Mouse (Mus musculus): ENCODE measurements around the gene Dpy30.
"Not testable (repeated sequence)": the region's sequence is repeated elsewhere in the genome, so short reads cannot be mapped to it uniquely, and the experiment has no call there.

The Dpy30 gene

GRCm38 (mm10) chr17:74323844-74324243 lies at the start of gene Dpy30:
TSS of gene Dpy30 (minus strand) at chr17:74323944.
- no peak for DNase-seq

GRCm38 (mm10) chr17:74363592-74363991 lies 39.8 kb upstream of the Dpy30 start:
- DNase-seq = no peak

- no peak for DNase-seq
Measured at GRCm38 (mm10) chr17:74341151-74341550, 17.4 kb upstream of the Dpy30 start.

- DNase-seq = peak; percentile 76 to 80
Measured at GRCm38 (mm10) chr17:74338937-74339804, 15.4 kb upstream of the Dpy30 start, which contains the start of gene Spast. TSS of gene Spast (plus strand) at chr17:74338987.

GRCm38 (mm10) chr17:74338225-74338931 lies 14.6 kb upstream of the Dpy30 start:
- peak; percentile 87 to 91 for DNase-seq

- DNase-seq = no peak
Measured at GRCm38 (mm10) chr17:74331049-74331676, 7.4 kb upstream of the Dpy30 start.

GRCm38 (mm10) chr17:74328146-74328545 lies 4.4 kb upstream of the Dpy30 start:
- DNase-seq = peak; percentile 9 to 35

- DNase-seq = not testable (repeated sequence)
Measured at GRCm38 (mm10) chr17:74327195-74327594, 3.5 kb upstream of the Dpy30 start.

- DNase-seq = peak in 1 of 2 experiments; percentile 15
Measured at GRCm38 (mm10) chr17:74322400-74323054, 1.2 kb downstream of the Dpy30 start.

- no peak for DNase-seq
Measured at GRCm38 (mm10) chr17:74318721-74319120, 5.0 kb downstream of the Dpy30 start.

- DNase-seq = peak; percentile 81 to 84
Measured at GRCm38 (mm10) chr17:74316309-74316863, 7.4 kb downstream of the Dpy30 start.

- no peak for DNase-seq
Measured at GRCm38 (mm10) chr17:74315445-74316308, 8.1 kb downstream of the Dpy30 start.

GRCm38 (mm10) chr17:74306021-74306420 lies 17.7 kb downstream of the Dpy30 start:
- DNase-seq = no peak

GRCm38 (mm10) chr17:74305616-74306015 lies 18.1 kb downstream of the Dpy30 start:
- DNase-seq = no peak

- DNase-seq = no peak
Measured at GRCm38 (mm10) chr17:74304060-74304459, 19.7 kb downstream of the Dpy30 start.

- DNase-seq = no peak
Measured at GRCm38 (mm10) chr17:74300089-74300488, 23.7 kb downstream of the Dpy30 start.

- DNase-seq = not testable (repeated sequence)
Measured at GRCm38 (mm10) chr17:74296991-74297390, 26.8 kb downstream of the Dpy30 start.

GRCm38 (mm10) chr17:74296076-74296823 lies 27.5 kb downstream of the Dpy30 start:
- DNase-seq = no peak

GRCm38 (mm10) chr17:74295026-74295970 lies 28.4 kb downstream of the Dpy30 start, which contains the start of gene Memo1:
TSS of gene Memo1 (minus strand) at chr17:74295521.
- peak; percentile 70 to 73 for DNase-seq
